Mouse (Mus musculus): ENCODE data around the gene Samd10.

DNA sequence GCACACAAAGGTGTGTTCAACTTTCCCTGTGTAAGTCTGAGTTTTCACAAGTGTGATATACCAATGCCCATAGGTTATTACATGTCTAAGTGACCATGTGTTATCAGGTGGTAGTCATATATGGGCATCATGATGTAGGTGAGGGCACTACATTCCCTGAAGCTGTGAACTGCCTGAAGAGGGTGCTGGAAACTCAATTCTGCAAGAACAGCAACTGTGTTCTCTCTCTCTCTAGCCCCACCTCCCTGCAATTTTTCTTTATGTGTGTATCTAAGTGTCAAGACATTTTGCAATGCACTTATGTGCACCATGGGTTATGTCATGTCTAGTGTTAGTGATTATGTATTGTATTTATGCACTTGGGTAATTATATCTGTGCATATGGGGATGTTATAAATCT, 5.1 kb downstream of the Samd10 start:
- TF ChIP-seq GATA1 (IDR thresholded peaks at IDR 0.05; ENCODE audit: borderline replicate concordance, low read length) (no peak), FLI1 (IDR thresholded peaks at IDR 0.05; ENCODE audit: low read length) (no peak)

All from megakaryocyte, embryonic 14.5 days (primary cell).